Mouse (Mus musculus) myocyte (in vitro differentiated cells): ENCODE measurements around the gene Zdhhc17.

ENCODE experiments used
- CEBPB ChIP-seq: IDR thresholded peaks from 2 replicates; pipeline ENCODE4 v1.6.1; 2011; ENCODE audit warnings: mild to moderate bottlenecking, moderate library complexity; ENCODE audit not compliant: poor library complexity, insufficient read depth, severe bottlenecking
- MYOD1 ChIP-seq, 3 experiments: IDR thresholded peaks; one replicate each; pipeline ENCODE4 v1.6.1; 2011; ENCODE audit warnings: control low read depth in 2 of 3, low read depth in 2 of 3, mild to moderate bottlenecking in 2 of 3, moderate library complexity in 1 of 3; ENCODE audit not compliant: insufficient read length in 2 of 3, control insufficient read depth in 1 of 3
- POLR2A ChIP-seq: IDR thresholded peaks from one replicate; pipeline ENCODE4 v1.6.1; 2011; ENCODE audit warnings: low read depth, mild to moderate bottlenecking, control low read depth, moderate library complexity; ENCODE audit not compliant: insufficient read length
- SRF ChIP-seq: IDR thresholded peaks from one replicate; pipeline ENCODE4 v1.6.1; 2011; ENCODE audit warnings: low read depth; ENCODE audit not compliant: control insufficient read depth, insufficient read length

DNA sequence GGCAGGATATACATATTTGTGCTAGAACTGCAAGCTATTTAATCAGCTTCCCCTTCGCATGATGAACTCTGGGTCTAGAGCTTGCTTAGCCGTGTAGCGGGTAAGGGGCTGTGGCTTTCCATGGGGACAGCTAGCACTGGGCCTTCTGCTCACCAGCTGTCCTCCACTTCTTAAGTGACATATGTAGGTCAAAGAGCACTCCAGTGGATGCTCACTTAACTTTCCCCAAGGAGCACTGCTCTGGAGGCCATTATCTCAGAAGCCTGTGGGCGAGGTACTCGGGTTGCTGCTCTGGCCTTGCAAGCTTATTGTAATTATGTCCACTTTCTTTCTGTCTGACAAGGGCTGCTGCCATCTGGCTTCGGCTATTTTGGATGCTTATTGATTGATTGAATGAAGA, 16.2 kb upstream of the Zdhhc17 start:
- TF ChIP-seq POLR2A (no peak), MYOD1 (IDR thresholded peaks at IDR 0.05; ENCODE audit: control insufficient read depth in 1 of 3, insufficient read length in 2 of 3, low read depth in 2 of 3) (no peak), SRF (no peak), CEBPB (no peak)
